Mouse (Mus musculus): Measurements from ENCODE around the gene Fadd.

DNA sequence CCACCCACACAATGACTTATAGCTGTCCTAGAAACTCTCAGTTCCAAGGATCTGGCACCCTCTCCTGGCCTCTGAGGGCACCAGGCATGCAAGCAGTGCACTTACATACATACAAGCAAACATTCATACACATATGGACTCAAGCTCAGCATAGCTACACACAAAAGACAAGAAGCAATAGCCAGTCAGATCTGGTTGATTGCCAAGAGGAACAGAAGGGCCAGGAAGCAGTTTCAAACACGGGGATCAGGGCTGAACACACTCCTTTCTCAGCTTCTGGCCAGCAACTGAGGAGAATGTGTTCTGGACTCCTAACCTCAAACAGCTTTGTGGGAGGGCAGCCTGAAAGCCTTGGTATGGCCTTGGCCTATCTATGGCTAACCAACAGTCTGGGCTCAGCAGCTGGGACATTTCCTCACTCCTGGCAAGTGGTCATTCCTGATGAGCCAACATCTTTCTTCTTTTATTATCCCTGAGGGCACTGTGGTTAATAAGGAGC lies 54.5 kb downstream of the Fadd start:
- TF ChIP-seq POLR2A (IDR thresholded peaks at IDR 0.05; ENCODE audit: insufficient read depth, low read depth, low read length), result no peak
- peak; percentile 33; the same call in 1 of the 2 replicates for TF ChIP-seq CTCF (IDR thresholded peaks at IDR 0.05)
